Mouse (Mus musculus) forebrain, postnatal 0 days (tissue): ENCODE results near the gene Nat8f2. TPM values are rescaled to one million over a fixed set of nuclear protein-coding genes. Genes with fewer than 3 reads are reported as not detected.

Experiments used
- ATAC-seq: fragments of 200-750 bp; cut with Nextera tagmentation; 2 replicates; pipeline ENCODE4 v1.8.0; 2017; ENCODE audit warnings: mild to moderate bottlenecking, moderate library complexity
- DNase-seq: peaks from one replicate; pipeline ENCODE4 v3.0.0-alpha.2; 2015
- H3K27ac ChIP-seq: fragments of 300-500 bp; sonication (generic); 2 replicates; pipeline ENCODE4 v1.5.1; 2014; ENCODE audit warnings: low read depth, mild to moderate bottlenecking, antibody characterized with exemption, low read length, moderate library complexity, mixed read lengths
- H3K27me3 ChIP-seq: fragments of 300-500 bp; sonication (generic); 2 replicates; pipeline ENCODE4 v1.6.1; 2014; ENCODE audit warnings: mild to moderate bottlenecking, low read length, mixed read lengths; ENCODE audit not compliant: insufficient read depth
- H3K36me3 ChIP-seq: fragments of 300-500 bp; sonication (generic); 2 replicates; pipeline ENCODE4 v1.6.1; 2014; ENCODE audit warnings: mild to moderate bottlenecking, moderate library complexity; ENCODE audit not compliant: insufficient read depth
- H3K4me1 ChIP-seq: fragments of 300-500 bp; sonication (generic); 2 replicates; pipeline ENCODE4 v1.6.1; 2014; ENCODE audit warnings: antibody characterized with exemption; ENCODE audit not compliant: insufficient read depth
- H3K4me2 ChIP-seq: fragments of 300-500 bp; sonication (generic); 2 replicates; pipeline ENCODE4 v1.6.1; 2014; ENCODE audit warnings: low read depth, mild to moderate bottlenecking, moderate library complexity
- H3K4me3 ChIP-seq: fragments of 300-500 bp; sonication (generic); 2 replicates; pipeline ENCODE4 v1.5.1; 2014; ENCODE audit warnings: low read depth, low read length, mixed read lengths
- H3K9ac ChIP-seq: fragments of 300-500 bp; sonication (generic); 2 replicates; pipeline ENCODE4 v1.6.1; 2014; ENCODE audit warnings: mild to moderate bottlenecking
- H3K9me3 ChIP-seq: fragments of 300-500 bp; sonication (generic); 2 replicates; pipeline ENCODE4 v1.6.1; 2016; ENCODE audit warnings: low read length
- CTCF ChIP-seq: sonication (generic); IDR thresholded peaks from 2 replicates; pipeline ENCODE4 v1.5.1; 2016; ENCODE audit warnings: antibody characterized with exemption, control low read depth, low read depth
- WGBS: fragments of 180-500 bp; shearing (Covaris S2); extraction: QIAGEN DNeasy Blood & Tissue Kit; methylation state at CpG from one replicate; pipeline ENCODE4 v1.1.7; 2014; 5-methylcytosine and 5-hydroxymethylcytosine counted together
- polyA plus RNA-seq: library from polyadenylated mRNA; unstranded; fragments of >200 nt; fragmentation: Nextera tagmentation; extraction: Ambion mirVana; gene quantifications from 2 replicates; pipeline ENCODE4 v1.2.1, GENCODE M21; 2015
- total RNA-seq: library from RNA; depleted of rRNA; stranded (reverse); fragments of >200 nt; gene quantifications from 2 replicates; pipeline ENCODE4 v1.2.3, GENCODE M21; 2014; rRNA removed

The Nat8f2 gene
- total and polyA plus RNA-seq, 2 experiments from 2014 or later = not detected

- Histone ChIP-seq H3K27ac (no peak within 1 kb of the TSS), H3K27me3 (no peaks in the 10 kb centered on the region), H3K9ac (no peak within 1 kb of the TSS), H3K36me3 (no peaks in the 10 kb centered on the region), H3K9me3 (no peaks in the 10 kb centered on the region), H3K4me2 (no peak within 1 kb of the TSS), H3K4me3 (no peak within 1 kb of the TSS), H3K4me1 (no peaks in the 10 kb centered on the region)
- 90% methylated on average over 7 of the region's 7 CpGs for WGBS
- ATAC-seq (no peak), DNase-seq (no peak)
- TF ChIP-seq CTCF = no peak
Measured at GRCm38 (mm10) chr6:85831796-85832321, 37.1 kb downstream of the Nat8f2 start, which contains the start of gene Nat8. TSS of gene Nat8 (minus strand) at chr6:85832082.

GRCm38 (mm10) chr6:85829462-85829861 is 39.5 kb downstream of the Nat8f2 start:
- ATAC-seq (no peak), DNase-seq (no peak)
- no peak overlapping the region for H3K4me2 ChIP-seq
- no peak for TF ChIP-seq CTCF
- H3K27ac ChIP-seq = no peak overlapping the region
- no peaks in the 10 kb centered on the region for H3K4me1 ChIP-seq
- no peaks in the 10 kb centered on the region for H3K36me3 ChIP-seq
- H3K9ac ChIP-seq = no peak overlapping the region
- no peaks in the 10 kb centered on the region for H3K27me3 ChIP-seq
- 65% methylated on average over 1 of the region's 1 CpGs for WGBS
- H3K4me3 ChIP-seq = no peak overlapping the region
- no peaks in the 10 kb centered on the region for H3K9me3 ChIP-seq

GRCm38 (mm10) chr6:85825886-85826285 is 43.1 kb downstream of the Nat8f2 start:
- DNase-seq = no peak
- Histone ChIP-seq H3K27ac (no peak overlapping the region), H3K4me1 (no peaks in the 10 kb centered on the region), H3K4me3 (no peak overlapping the region), H3K4me2 (no peak overlapping the region), H3K27me3 (no peaks in the 10 kb centered on the region), H3K9me3 (no peaks in the 10 kb centered on the region), H3K36me3 (no peaks in the 10 kb centered on the region), H3K9ac (no peak overlapping the region)
- no peak for TF ChIP-seq CTCF
- no peak for ATAC-seq
- 89% methylated on average over 2 of the region's 2 CpGs for WGBS

GRCm38 (mm10) chr6:85823382-85824090 is 45.4 kb downstream of the Nat8f2 start:
- WGBS = 82% methylated on average over 1 of the region's 1 CpGs
- Histone ChIP-seq H3K4me2 (no peak overlapping the region), H3K27ac (no peak overlapping the region), H3K27me3 (no peaks in the 10 kb centered on the region), H3K4me3 (no peak overlapping the region), H3K9me3 (no peaks in the 10 kb centered on the region), H3K9ac (no peak overlapping the region), H3K36me3 (no peaks in the 10 kb centered on the region), H3K4me1 (no peaks in the 10 kb centered on the region)
- DNase-seq (no peak), ATAC-seq (no peak)
- no peak for TF ChIP-seq CTCF

GRCm38 (mm10) chr6:85822286-85822685 is 46.7 kb downstream of the Nat8f2 start:
- Histone ChIP-seq H3K36me3 (no peaks in the 10 kb centered on the region), H3K4me1 (no peaks in the 10 kb centered on the region), H3K4me2 (no peak overlapping the region), H3K4me3 (no peak overlapping the region), H3K27ac (no peak overlapping the region), H3K27me3 (no peaks in the 10 kb centered on the region), H3K9ac (no peak overlapping the region), H3K9me3 (no peaks in the 10 kb centered on the region)
- DNase-seq = no peak
- ATAC-seq = no peak
- no peak for TF ChIP-seq CTCF
- 80% methylated on average over 4 of the region's 4 CpGs for WGBS

DNA sequence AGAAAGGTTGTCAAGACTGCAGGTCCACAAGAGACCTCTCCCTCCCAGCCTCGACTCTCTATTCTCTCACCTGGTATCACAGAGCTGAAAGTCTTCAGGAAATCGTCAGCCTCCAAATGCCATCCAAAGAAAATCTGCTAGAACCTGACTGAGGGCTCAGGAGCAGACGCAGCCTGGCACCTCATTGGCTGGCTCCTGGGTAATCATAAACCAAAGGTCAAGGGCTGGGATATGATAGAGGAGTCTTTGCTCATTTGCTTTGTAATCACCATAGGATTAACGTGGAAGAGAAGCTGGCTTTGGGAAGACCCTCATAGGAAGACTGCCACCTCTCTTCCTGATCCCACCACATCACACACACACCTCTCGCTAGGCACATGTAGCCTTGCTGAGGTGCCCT is 48.1 kb downstream of the Nat8f2 start, which contains the start of the genes Nat8f6 and Nat8f5:
Nat8f6 (minus strand) TSS at position 118 of the 400 bp plus-strand sequence.
Nat8f5 (minus strand) TSS at position 136 of the 400 bp plus-strand sequence.
- Histone ChIP-seq H3K27ac (no peak within 1 kb of the TSS), H3K4me2 (no peak within 1 kb of the TSS), H3K9ac (no peak within 1 kb of the TSS), H3K4me3 (no peak within 1 kb of the TSS), H3K9me3 (no peaks in the 10 kb centered on the region), H3K4me1 (no peaks in the 10 kb centered on the region), H3K27me3 (no peaks in the 10 kb centered on the region), H3K36me3 (no peaks in the 10 kb centered on the region)
- no peak for TF ChIP-seq CTCF
- no peak for ATAC-seq
- no peak for DNase-seq
- 89% methylated on average over 5 of the region's 5 CpGs for WGBS

- H3K4me3 ChIP-seq = no peak overlapping the region
Measured at GRCm38 (mm10) chr6:85818338-85818737, 50.6 kb downstream of the Nat8f2 start.

More at GRCm38 (mm10) chr6:85818338-85818737, 50.6 kb downstream of the Nat8f2 start:
- WGBS = 28% methylated on average over 1 of the region's 1 CpGs
- H3K4me1 ChIP-seq = no peaks in the 10 kb centered on the region
- no peaks in the 10 kb centered on the region for H3K27me3 ChIP-seq
- DNase-seq (peak; percentile 1), ATAC-seq (no peak)
- no peak for TF ChIP-seq CTCF
- H3K27ac ChIP-seq = no peak overlapping the region
- H3K4me2 ChIP-seq = no peak overlapping the region
- H3K9me3 ChIP-seq = no peaks in the 10 kb centered on the region
- no peaks in the 10 kb centered on the region for H3K36me3 ChIP-seq
- H3K9ac ChIP-seq = no peak overlapping the region

Other genes starting within 250 kb of the Nat8f2 start
- not detected in 2 replicates for gene Nat8f7, start 156.0 kb downstream of the Nat8f2 start, total RNA-seq
- 0.11 TPM in 1 of 2 replicates, not detected in the other for gene Nat8f7, start 156.0 kb downstream of the Nat8f2 start, polyA plus RNA-seq
- gene Nat8f3, start 103.4 kb downstream of the Nat8f2 start, total RNA-seq = not detected in 2 replicates
- 0.13 TPM in 1 of 2 replicates, not detected in the other for gene Nat8f3, start 103.4 kb downstream of the Nat8f2 start, polyA plus RNA-seq
- gene Nat8f6, start 48.2 kb downstream of the Nat8f2 start, total RNA-seq = not detected in 2 replicates
- gene Nat8f6, start 48.2 kb downstream of the Nat8f2 start, polyA plus RNA-seq = not detected in 2 replicates
- not detected in 2 replicates for gene Nat8f5, start 48.2 kb downstream of the Nat8f2 start, total RNA-seq
- 0.19 and 0.42 TPM in 2 replicates for gene Nat8f5, start 48.2 kb downstream of the Nat8f2 start, polyA plus RNA-seq
- gene Nat8, start 37.1 kb downstream of the Nat8f2 start, total RNA-seq = 0.14 TPM in 1 of 2 replicates, not detected in the other
- 0.30 and 0.41 TPM in 2 replicates for gene Nat8, start 37.1 kb downstream of the Nat8f2 start, polyA plus RNA-seq
- 5.5 and 6.0 TPM in 2 replicates for gene Nat8f4, start 35.7 kb upstream of the Nat8f2 start, total RNA-seq
- 4.3 and 6.5 TPM in 2 replicates for gene Nat8f4, start 35.7 kb upstream of the Nat8f2 start, polyA plus RNA-seq
- 50.2 and 66.8 TPM in 2 replicates for gene Tprkb, start 42.7 kb upstream of the Nat8f2 start, total RNA-seq
- 54.5 and 69.6 TPM in 2 replicates for gene Tprkb, start 42.7 kb upstream of the Nat8f2 start, polyA plus RNA-seq
- 10.7 and 18.1 TPM in 2 replicates for gene Nat8f1, start 46.5 kb upstream of the Nat8f2 start, total RNA-seq
- 13.1 and 15.3 TPM in 2 replicates for gene Nat8f1, start 46.5 kb upstream of the Nat8f2 start, polyA plus RNA-seq
- gene Dusp11, start 92.5 kb upstream of the Nat8f2 start, total RNA-seq = 67.2 and 79.4 TPM in 2 replicates
- gene Dusp11, start 92.5 kb upstream of the Nat8f2 start, polyA plus RNA-seq = 27.6 and 28.3 TPM in 2 replicates
- gene Figla, start 147.0 kb upstream of the Nat8f2 start, total RNA-seq = not detected in 2 replicates
- gene Figla, start 147.0 kb upstream of the Nat8f2 start, polyA plus RNA-seq = not detected in 2 replicates
- gene Add2, start 159.5 kb upstream of the Nat8f2 start, total RNA-seq = 267 and 333 TPM in 2 replicates
- gene Add2, start 159.5 kb upstream of the Nat8f2 start, polyA plus RNA-seq = 175 and 186 TPM in 2 replicates